Mouse (Mus musculus) MEL (cell line): Measurements from ENCODE around the gene Gm5414.

Source experiments
- BHLHE40 ChIP-seq: IDR thresholded peaks from 2 replicates; pipeline ENCODE4 v1.6.1; 2012; ENCODE audit warnings: low read depth, mild to moderate bottlenecking, inconsistent platforms, low read length, improper control_type of control experiment, borderline replicate concordance
- CTCF ChIP-seq, 3 experiments: IDR thresholded peaks in 2 of 3; conservative IDR thresholded peaks in 1 of 3; 2 replicates each; pipeline ENCODE4 v1.5.1; 2011 to 2012; ENCODE audit warnings: low read length in 3 of 3, low read depth in 2 of 3, mild to moderate bottlenecking in 2 of 3, improper control_type of control experiment in 1 of 3, inconsistent platforms in 1 of 3, mixed read lengths in 1 of 3, moderate library complexity in 1 of 3; ENCODE audit not compliant: control insufficient read depth in 1 of 3, insufficient read depth in 1 of 3, poor library complexity in 1 of 3, severe bottlenecking in 1 of 3
- HCFC1 ChIP-seq: IDR thresholded peaks from 2 replicates; pipeline ENCODE4 v1.6.1; 2012; ENCODE audit warnings: low read depth, mild to moderate bottlenecking, inconsistent platforms, low read length, improper control_type of control experiment, moderate library complexity
- MAX ChIP-seq: IDR thresholded peaks from 2 replicates; pipeline ENCODE4 v1.6.1; 2011; ENCODE audit warnings: low read length, improper control_type of control experiment
- MAZ ChIP-seq: IDR thresholded peaks from 2 replicates; pipeline ENCODE4 v1.6.1; 2012; ENCODE audit warnings: low read depth, mild to moderate bottlenecking, inconsistent platforms, low read length, improper control_type of control experiment
- MEF2A ChIP-seq: IDR thresholded peaks from 2 replicates; pipeline ENCODE4 v1.6.1; 2014; ENCODE audit warnings: low read depth, mild to moderate bottlenecking, inconsistent platforms, low read length, improper control_type of control experiment; ENCODE audit not compliant: poor library complexity, insufficient replicate concordance, severe bottlenecking; ENCODE audit errors: extremely low read depth
- POLR2A ChIP-seq, 2 experiments: IDR thresholded peaks; 2 replicates each; pipeline ENCODE4 v1.6.1; 2011 to 2012; ENCODE audit warnings: low read length in 2 of 2, mild to moderate bottlenecking in 2 of 2, control low read depth in 1 of 2, improper control_type of control experiment in 1 of 2, low read depth in 1 of 2, moderate library complexity in 1 of 2; ENCODE audit not compliant: control insufficient read depth in 1 of 2, insufficient read depth in 1 of 2, poor library complexity in 1 of 2
- POLR2AphosphoS5 ChIP-seq: IDR thresholded peaks from 2 replicates; pipeline ENCODE4 v1.6.1; 2012; ENCODE audit warnings: low read depth, borderline replicate concordance, mild to moderate bottlenecking, inconsistent platforms, low read length, moderate library complexity, mixed read lengths
- TAL1 ChIP-seq: IDR thresholded peaks from 2 replicates; pipeline ENCODE4 v1.6.1; 2012; ENCODE audit warnings: mild to moderate bottlenecking, inconsistent platforms, low read length, moderate library complexity, mixed read lengths
- UBTF ChIP-seq: IDR thresholded peaks from 2 replicates; pipeline ENCODE4 v1.6.1; 2012; ENCODE audit warnings: low read depth, mild to moderate bottlenecking, inconsistent platforms, low read length, improper control_type of control experiment, moderate library complexity, borderline replicate concordance; ENCODE audit not compliant: insufficient read depth

- TF ChIP-seq POLR2A (IDR thresholded peaks at IDR 0.05; ENCODE audit: control insufficient read depth in 1 of 2, insufficient read depth in 1 of 2, low read depth in 1 of 2, low read length in 2 of 2, poor library complexity in 1 of 2) (no peak), UBTF (no peak), MAX (no peak), TAL1 (no peak), CTCF (IDR thresholded peaks at IDR 0.05 in 2 of 3, conservative IDR thresholded peaks at IDR 0.05 in 1 of 3; ENCODE audit: control insufficient read depth in 1 of 3, insufficient read depth in 1 of 3, low read depth in 2 of 3, low read length in 3 of 3, poor library complexity in 1 of 3, severe bottlenecking in 1 of 3) (no peak), HCFC1 (no peak), BHLHE40 (no peak), MAZ (no peak), MEF2A (no peak), POLR2AphosphoS5 (no peak)
Observed at GRCm38 (mm10) chr15:101599123-101599522, 28.9 kb downstream of the Gm5414 start.
